Mouse (Mus musculus): Measurements from ENCODE around the gene Mamstr.
"Not testable (repeated sequence)": the region's sequence is repeated elsewhere in the genome, so short reads cannot be mapped to it uniquely, and the experiment has no call there.

The Mamstr gene

DNA sequence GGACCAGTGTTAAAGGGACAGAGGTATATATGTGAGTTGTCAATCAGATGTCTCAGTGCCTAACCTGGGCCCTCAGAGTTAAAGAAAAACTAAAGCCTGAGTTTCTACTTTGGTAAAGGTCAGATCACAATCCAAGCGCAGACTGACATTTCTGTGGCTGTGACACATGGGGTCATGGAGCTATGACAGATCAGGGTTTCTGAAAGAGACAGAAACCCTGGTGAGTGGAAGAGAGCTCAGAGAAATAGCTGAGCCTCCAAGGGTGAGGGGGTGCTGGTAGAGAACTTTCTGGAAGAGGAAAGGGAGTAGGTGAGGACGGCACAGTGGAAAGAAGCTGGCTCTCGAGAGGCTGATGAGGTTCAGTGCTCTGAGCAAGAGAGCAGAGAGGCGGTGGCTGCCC is 6.9 kb downstream of the Mamstr start:
- in situ Hi-C loops (cut with MboI, MseI) = loop anchor here in 1 of 2 experiments (25.0 kb wide), 1 partner anchor 991 kb away; the partner anchor contains the start of gene Sergef

DNA sequence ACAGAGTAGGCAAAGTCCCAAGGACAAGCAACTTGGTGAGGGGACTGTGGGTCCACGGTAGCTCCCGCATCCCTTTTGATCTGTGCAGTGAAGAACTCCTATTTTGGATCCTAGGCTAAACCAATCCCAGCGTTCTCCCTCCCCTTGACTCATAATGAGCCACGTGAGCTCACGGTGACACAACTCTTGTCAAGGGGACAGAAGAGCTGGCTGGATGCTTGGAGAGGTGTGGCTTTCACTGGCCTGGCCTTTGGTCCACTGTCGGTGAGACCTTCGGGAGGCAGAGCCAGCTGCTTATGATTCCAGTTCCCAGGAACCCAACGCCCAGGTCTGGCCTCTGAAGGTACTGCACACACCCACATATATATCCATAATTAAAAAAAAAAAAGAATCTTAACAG is 9.6 kb downstream of the Mamstr start:
- in situ Hi-C loops (cut with MboI, MseI) = loop anchor here in 1 of 2 experiments (25.0 kb wide), 1 partner anchor 988 kb away; the partner anchor contains the start of gene Sergef

DNA sequence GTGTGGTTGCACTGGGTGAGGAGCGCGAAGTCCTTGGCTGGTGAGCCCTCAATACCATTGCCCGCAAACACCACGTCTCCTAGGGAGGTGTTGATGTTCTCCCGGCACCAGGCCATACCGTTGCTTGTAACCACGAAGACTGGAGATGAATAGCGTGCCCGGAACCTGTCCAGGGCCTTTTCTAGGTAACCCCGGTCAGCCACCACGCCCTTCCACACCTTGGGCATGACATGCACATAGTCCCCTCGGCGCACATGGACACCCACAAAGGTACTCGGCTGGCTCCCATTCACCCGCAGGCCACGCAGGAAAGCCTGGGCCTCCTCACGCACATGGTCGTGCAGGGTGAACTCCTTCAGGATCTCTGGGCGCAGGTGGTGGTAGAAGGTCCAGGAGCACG is 10.7 kb downstream of the Mamstr start:
- in situ Hi-C loops (cut with MboI, MseI) = not testable (repeated sequence)

DNA sequence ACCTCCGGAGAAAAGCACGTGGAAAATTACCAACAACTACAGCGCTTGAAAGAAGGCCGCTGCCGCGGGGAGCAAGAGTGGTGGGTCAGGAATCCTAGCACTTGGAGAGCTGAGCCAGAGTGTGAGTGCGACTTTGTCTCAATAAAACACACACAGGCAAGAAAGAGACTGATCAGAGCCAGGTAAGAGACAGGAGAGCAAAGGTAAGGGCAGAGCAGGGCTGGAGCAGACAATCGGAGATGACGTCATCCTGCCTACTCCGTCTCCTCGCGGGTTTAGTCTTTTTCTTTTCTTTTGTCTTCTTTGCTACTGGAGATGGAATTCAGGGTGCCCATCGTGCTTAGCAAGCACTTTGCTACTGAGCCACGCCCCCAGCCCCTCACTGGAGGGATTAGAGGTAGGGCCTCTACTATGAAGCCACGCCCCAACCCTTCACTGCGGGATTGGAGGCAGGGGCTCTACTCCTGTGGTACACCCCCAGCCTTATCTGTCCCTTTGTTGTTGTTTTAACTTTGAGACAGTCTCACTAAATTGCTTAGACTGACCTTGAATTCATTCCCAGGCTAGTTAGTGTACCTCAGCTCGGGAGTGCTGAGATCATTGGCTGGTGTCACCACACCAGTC is 14.8 kb downstream of the Mamstr start:
- in situ Hi-C loops (cut with MboI, MseI) = no loop called here

DNA sequence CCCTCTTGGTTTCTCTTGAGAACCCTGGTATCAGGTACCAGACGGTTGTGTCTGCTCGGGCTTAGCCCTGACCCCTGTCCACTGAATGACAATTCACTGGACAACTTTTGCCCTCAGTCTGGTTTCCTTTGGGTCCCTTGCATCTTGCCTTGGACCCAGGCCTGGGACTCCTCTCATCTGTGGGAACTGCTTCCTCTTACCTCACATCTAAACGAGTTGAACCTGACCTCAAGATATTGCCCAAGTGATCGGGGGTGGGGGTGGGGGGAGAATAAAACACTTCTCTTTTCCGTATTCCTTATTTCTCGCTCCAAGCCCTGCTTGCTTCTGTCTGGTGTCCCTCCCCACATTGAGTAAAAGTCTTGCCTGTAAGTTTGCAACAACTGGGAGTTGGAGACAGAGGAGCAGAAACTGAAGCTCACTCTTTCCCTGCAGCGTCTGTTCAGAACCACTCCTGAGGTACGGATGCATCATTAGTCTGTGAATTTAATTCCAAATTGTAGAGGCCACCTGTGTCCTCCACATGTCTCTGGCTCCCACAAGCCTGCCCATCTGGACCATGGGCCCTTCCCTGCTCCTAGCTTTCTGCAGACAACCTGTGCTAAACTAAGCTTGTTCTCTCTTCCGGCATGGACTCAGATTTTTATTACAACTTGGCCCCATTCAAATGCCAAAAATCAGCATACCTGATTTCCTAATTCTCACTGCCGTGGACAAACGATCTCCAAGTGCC is 21.1 kb downstream of the Mamstr start:
- in situ Hi-C loops (cut with MboI, MseI) = no loop called here

DNA sequence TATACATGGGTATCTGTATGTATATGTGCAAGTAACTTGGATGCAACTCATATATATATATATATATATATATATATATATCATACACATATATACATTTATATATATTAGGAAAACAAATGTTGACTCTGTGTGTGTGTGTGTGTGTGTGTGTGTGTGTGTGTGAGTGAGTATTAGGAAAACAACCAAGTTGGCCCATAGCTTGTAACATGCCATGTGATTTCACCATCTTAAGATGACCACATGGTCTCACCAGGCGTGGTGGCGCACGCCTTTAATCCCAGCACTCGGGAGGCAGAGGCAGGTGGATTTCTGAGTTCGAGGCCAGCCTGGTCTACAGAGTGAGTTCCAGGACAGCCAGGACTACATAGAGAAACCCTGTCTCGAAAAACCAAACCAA is 21.9 kb downstream of the Mamstr start:
- in situ Hi-C loops (cut with MboI, MseI) = not testable (repeated sequence)

DNA sequence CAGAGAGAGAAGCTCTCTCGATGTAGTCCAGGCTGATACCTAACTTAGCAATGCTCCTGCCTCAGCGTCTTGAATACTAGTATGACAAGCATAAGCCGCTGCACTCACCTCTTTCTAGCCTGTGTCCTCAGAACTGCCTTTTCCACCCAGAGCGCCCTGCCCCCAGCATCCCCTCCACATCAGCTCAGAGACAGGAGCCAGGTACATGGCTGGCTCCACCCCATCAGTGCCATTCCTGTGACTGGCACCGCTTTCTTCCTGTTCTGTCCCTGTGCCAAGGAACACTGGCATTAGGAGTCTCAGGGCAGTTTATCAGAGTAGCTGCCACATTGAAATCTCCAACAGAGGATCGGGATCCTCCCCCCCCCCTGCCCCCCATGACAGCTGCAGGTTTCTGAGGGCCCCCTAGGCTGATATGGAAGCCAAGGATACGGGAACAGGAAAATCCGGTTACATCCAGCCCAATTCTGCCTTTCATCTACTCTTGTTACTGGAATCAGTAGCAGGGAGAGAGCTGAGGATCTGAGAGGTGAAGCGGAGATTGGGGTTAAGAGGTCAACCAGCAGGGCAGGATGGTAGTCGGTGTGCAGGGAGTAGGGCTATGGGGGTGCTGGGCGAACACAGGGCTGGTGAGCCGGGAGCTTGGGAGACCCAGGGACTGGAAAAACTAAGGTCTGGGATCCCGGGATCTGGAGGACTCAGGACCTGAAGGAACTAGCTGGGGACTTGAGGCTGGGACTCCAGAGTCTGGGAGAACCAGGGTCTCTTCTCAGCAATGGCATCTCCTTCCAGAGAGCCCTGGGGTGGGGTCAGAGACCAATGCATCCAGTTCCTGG is 25.7 kb downstream of the Mamstr start:
- in situ Hi-C loops (cut with MboI, MseI) = no loop called here

DNA sequence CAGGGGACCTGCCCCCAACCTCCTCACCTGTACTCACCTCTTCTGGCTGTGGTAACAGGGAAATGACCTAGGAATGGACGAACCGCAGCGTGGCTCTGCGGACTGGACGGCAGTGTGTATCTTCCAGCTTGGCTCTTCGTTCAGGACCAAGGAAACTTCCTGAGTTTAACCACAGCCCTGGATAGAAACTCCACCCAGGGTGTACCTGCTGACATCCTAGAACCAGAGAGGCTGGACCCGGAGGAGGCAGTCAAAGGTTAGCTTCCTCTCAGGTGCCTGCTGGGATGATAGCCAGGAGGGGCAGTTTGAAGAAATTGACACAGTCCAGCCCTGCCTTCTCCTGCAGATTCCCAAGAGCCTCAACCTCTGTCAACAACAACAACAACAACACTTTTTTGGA is 26.4 kb downstream of the Mamstr start, which contains the start of gene Fut2:
Gene Fut2 (minus strand): TSS at position 234 of the 400 bp plus-strand sequence.
- in situ Hi-C loops (cut with MboI, MseI) = no loop called here

DNA sequence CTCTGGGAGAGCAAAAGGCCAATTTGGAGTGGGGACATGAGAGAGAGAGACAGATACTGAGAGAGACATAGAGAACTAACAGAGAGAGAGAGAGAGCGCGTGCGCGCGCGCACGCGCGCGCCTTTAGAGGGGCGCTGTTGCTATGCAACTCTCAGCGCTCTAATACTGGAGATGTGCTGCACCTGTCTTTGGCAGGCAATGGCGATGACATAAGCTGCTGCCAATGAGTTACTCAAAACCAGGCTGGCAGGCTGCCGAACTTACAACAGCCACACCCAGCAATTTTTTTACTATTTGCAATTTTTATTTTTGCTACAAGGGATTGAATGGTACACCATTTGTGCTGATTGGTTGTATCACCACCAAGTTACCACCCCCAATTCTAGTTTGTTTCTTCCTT is 28.0 kb downstream of the Mamstr start:
- in situ Hi-C loops (cut with MboI, MseI) = no loop called here

DNA sequence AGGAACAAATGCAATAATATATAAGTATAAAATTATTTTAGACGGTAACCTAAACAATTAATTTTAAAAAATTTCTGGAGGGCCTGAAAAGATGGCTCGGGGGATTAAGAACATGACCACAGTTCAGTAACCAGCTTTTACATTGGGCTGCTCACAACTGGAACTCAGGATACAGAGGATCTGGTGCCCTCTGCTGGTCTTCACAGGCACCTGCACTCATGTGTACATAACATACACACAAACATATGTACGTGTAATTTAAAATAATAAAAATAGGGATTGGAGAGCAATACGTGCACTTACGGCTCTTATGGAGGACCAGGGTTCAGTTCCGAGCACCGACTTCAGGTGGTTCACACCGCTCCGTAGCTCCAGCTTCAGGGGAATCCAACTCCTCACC is 29.1 kb downstream of the Mamstr start:
- in situ Hi-C loops (cut with MboI, MseI) = no loop called here

DNA sequence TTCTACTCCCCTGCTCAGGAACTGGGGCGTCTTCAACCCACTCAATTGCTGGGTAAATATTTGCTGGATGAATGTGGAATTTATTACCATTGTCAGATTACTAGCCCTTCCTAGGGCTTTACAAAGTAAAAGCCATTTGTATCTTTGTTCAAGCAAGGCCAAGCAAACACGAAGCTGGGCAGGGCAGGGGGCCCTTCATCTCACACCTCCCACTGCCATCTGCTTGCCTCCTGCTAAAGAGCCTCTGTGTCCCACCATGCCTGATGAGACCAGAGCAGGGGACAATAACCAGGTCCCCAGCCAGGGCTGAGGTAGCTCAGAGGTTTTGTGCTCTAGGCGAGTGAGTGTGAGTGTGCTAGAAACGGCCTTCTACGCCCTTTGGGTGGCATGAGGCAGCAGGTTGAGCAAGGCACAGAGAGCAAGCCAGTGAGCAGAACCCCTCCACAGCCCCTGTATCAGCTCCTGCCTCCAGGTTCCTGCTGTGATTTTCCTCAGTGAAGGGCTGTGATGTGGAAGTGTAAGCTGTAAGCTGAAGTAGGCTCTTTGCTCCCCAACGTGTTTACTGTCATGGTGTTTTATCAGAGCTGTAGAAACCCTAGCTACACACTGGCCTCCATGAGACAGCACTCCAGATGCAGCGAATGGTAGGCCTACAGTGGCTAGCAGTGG is 38.0 kb downstream of the Mamstr start:
- in situ Hi-C loops (cut with MboI, MseI) = no loop called here

DNA sequence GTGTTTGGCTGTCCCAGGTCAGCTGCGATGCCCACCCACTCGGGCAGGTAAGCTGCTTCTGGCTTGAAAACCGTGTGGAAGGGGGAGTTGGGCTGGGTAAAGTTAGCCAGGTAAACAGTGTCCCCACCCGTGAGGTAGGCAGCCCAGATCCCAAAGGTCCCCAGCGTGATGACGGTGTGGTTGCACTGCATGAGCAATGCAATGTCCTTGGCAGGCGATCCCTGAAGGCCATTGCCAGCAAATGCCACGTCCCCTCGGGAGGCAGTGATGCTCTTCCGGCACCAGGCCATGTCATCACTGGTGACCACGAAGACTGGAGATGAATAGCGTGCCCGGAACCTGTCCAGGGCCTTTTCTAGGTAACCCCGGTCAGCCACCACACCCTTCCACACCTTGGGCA is 38.7 kb downstream of the Mamstr start:
- in situ Hi-C loops (cut with MboI, MseI) = no loop called here

DNA sequence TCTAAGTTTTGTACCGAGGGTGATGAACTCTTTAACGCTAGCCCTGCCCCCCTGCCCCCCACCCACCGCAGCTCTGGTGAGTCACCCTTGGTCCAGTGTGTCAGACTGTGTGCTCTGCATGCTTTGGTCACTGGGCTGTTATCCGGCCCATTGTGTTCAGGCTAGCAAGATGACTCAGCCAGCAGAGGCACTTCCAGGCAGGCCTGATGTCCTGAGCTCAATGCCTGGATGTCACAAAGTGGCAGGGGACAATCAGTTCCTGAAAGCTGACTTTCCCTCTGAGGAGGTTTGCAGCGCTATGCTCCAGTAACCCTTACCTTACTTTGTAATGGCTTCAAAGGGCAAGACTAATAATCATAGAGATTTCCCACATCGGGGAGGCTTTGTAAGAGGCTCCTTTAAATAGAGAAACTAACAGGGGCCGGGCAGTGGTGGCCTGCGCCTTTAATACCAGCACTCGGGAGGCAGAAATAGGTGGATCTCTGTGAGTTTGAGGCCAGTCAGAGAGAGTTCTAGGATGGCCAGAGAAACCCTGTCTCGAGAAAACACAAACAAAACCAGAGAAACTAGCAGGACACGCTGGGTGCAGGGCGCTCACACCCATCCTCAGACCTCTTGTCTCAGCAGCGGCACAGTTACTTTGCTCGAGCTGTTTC is 40.3 kb downstream of the Mamstr start:
- in situ Hi-C loops (cut with MboI, MseI) = no loop called here

DNA sequence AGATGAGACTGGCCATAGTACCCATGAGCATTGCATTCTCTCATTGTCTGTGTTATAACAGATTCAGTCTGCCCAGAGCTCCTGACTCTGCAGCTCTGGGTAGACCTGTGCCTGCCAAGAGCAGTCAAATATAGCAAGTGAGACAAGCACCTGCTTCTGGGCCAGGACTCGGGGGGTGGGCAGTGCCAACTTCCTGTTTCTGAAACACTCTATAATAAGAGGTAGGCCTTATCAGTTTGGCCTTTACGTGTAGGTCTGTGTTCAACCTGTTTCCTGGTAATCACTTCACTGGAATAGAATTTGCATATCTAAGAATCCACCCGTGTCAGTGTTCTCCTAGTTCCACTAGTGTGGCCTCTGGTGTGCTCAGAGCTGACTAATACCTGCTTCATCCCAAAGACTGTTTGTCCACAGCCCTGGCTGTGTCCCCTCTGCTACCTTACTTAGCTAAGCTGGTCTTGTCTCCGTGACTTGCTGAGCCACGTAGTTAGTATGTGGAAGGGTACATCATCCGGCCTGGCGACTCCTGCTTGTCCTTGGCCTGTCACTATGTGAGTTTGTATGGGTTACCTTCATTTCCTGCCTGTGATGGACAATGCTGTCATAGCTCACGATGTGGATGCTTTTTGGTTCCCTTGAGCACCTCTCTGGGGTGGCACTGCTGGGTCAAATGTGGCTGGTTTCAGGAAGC is 41.4 kb downstream of the Mamstr start:
- in situ Hi-C loops (cut with MboI, MseI) = no loop called here

DNA sequence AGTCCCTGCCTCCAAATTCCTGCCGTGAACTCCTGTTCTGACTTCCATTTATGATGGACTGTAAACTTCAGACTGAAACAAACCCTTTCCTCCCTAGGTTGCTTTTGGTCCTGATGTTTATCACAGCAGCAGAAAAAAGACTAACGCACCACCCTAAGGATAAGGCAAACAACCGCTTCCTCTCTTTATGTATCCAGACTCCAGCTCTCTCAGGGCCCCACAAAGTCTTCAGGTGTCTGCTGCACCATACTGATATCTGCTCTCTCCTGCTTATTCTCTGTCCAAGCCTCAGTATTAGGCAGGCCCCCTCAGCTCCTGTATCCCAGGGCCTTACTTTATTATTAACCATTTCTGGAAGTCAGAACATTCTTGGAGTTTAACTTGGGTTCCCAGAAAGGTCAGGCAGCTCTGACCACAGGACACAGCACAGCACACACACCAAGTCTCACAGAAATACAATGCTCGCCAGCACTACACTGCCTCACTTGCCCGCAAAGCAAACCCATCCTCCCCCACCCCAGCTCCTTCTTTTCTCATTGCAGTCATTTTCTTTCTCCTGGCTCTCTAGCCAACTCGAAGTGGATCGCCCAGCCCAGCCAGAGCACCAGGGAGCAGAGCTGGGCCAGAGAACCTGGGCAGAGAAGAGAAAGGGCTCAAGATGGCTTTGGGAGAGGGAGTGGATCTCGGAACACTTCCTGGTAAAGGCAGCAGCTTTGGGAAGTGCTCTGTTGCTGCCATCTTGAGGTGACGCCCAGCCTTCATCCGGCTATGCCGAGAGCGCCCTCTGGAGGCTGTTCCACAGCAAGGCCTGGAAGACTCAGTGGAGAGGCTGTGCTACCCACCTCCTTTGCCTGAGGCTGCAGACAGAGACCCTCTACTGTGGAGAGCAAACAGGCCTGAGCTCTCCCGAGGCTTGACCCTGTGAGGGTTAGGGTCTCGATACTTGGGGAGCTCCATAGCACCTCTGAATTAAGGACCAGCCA is 42.7 kb downstream of the Mamstr start:
- in situ Hi-C loops (cut with MboI, MseI) = no loop called here

DNA sequence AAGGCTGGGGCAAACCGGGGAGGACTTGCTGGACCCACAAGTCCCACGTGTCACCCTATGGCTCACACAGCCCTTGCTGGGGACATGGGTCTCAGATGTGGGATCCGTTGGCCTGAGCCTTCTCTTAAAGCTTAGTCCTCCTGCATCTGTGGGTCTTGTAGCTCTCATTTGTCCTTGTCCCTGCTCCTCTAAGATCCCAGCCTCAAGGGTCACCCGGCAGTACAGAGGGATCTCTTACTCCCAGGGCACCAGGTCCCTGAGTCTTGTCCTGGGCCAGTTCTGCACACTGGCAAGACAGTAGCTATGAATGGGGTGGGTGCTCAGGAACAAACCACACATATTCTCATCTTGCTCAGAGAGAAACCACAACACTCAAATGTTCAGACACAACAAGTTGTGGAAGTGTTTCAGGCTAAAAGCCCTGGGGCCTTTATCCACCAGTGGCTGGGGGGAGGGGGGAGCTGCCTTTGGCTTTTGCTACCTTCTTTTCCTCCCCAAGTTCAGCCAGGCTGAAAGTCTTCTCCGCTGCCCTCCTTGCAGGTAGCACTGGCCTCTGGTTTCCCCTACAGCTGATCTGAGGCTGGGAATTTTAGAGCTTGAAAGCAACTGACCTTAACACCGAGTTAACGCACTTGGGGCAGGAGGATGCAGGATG is 43.7 kb downstream of the Mamstr start, which contains the start of gene Ntn5:
Gene Ntn5 (plus strand): TSS at position 627 of the 655 bp plus-strand sequence.
- in situ Hi-C loops (cut with MboI, MseI) = no loop called here

DNA sequence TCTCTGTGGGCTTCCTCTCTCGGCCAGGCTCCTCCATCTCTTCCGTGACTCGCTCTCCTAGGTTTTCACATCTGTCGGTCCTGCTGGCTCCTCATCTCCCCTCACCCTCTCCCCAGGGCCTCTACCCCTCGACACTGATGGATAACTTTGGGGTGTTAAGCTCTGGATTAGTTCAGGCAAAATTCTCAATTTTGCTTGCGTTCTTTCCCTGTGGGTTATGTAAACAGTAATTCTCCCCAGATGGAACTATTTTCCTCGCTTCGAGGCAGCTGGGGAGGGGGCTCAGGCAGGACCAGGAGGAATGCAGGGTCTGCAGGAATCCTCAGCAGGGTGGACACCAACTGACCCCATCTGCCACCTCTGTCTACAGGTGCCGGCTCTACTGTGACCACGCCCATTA is 46.0 kb downstream of the Mamstr start:
- in situ Hi-C loops (cut with MboI, MseI) = no loop called here

DNA sequence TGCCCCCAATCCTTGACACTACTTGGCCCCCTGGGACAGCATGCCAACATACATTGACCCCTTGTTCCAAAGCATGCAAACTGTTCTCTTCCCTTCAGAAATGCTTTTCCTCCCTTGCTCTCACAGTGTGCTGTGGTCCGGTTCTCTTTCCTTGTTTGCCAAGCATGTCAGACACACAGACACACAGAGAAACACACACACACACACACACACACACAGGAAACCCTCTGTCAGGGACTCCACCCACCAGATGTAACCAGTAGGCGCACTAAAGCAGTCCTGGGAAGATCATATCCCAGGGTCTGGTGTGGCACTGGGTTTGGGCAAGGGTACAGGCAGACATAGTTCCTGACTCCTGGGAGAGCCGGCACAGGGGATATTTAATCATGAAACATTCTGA is 47.1 kb downstream of the Mamstr start:
- in situ Hi-C loops (cut with MboI, MseI) = no loop called here

DNA sequence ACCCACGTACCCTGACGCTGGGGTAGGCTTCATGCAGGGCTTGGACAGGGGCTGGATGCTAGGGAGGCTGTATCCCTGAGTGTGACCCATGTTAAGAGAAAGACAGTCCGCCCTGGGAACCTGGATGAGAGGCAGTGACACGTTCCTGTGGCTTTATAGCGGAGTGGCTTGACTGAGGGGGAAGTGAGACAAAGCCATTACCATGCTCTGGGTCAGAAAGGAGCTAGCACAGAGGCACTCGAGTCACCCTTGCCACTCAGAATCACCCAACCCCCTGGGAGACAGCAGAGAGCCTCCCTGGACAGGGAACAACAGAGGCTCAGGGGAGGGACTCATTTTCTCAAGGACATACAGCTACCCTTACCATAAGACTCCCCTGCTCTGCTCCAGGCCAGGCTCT is 49.3 kb downstream of the Mamstr start:
- in situ Hi-C loops (cut with MboI, MseI) = no loop called here
